Mouse (Mus musculus) CH12.LX (cell line): ENCODE results near the gene Ppfia2. TPM values are rescaled to one million over a fixed set of nuclear protein-coding genes. Genes with fewer than 3 reads are reported as not detected.

Experiments used
- DNase-seq: peaks from one replicate; pipeline ENCODE4 v3.0.0-alpha.2; 2013; ENCODE audit errors: extremely low read depth
- H3K27ac ChIP-seq: 2 replicates; pipeline ENCODE4 v1.5.1; 2012; ENCODE audit warnings: low read depth, mild to moderate bottlenecking, control low read depth, moderate library complexity; ENCODE audit not compliant: insufficient read depth
- H3K27me3 ChIP-seq: replicated peaks from 2 replicates; pipeline ENCODE3; 2012; ENCODE audit warnings: inconsistent platforms
- H3K36me3 ChIP-seq, 2 experiments: replicated peaks in 1 of 2; 2 replicates each; pipeline versions ENCODE3 to v1.6.1; 2012; ENCODE audit warnings: inconsistent platforms in 1 of 2, low read length in 1 of 2, mild to moderate bottlenecking in 1 of 2, mixed read lengths in 1 of 2, moderate library complexity in 1 of 2; ENCODE audit not compliant: control insufficient read depth in 1 of 2, insufficient read depth in 1 of 2
- H3K4me1 ChIP-seq, 2 experiments: 2 replicates each; pipeline ENCODE4 v1.6.1; 2012; ENCODE audit warnings: inconsistent platforms in 1 of 2, moderate library complexity in 1 of 2; ENCODE audit not compliant: insufficient read depth in 2 of 2, control insufficient read depth in 1 of 2
- H3K4me2 ChIP-seq: 2 replicates; pipeline ENCODE4 v1.6.1; 2012; ENCODE audit warnings: low read depth, mild to moderate bottlenecking, control low read depth; ENCODE audit not compliant: poor library complexity, insufficient read depth, severe bottlenecking
- H3K4me3 ChIP-seq, 3 experiments: fragments of 150-350 bp in 1 of 3; sonication (generic) in 1 of 3; replicated peaks in 1 of 3; 2 replicates each; pipeline versions ENCODE3 to v1.5.1; 2011 to 2012; ENCODE audit warnings: low read depth in 2 of 3, low read length in 2 of 3, mild to moderate bottlenecking in 2 of 3, moderate library complexity in 2 of 3, control low read depth in 1 of 3, improper control_type of control experiment in 1 of 3, inconsistent platforms in 1 of 3, mixed read lengths in 1 of 3; ENCODE audit not compliant: poor library complexity in 1 of 3
- H3K79me2 ChIP-seq: replicated peaks from 2 replicates; pipeline ENCODE4 v1.6.1; 2012; ENCODE audit warnings: mild to moderate bottlenecking, moderate library complexity; ENCODE audit not compliant: control insufficient read depth, poor library complexity, insufficient read depth, severe bottlenecking; ENCODE audit errors: extremely low read depth
- H3K9ac ChIP-seq: 2 replicates; pipeline ENCODE4 v1.6.1; 2012; ENCODE audit warnings: low read depth, mild to moderate bottlenecking, control low read depth, moderate library complexity; ENCODE audit not compliant: insufficient read depth
- H3K9me3 ChIP-seq: replicated peaks from 2 replicates; pipeline ENCODE3; 2012; ENCODE audit warnings: low read length, inconsistent platforms, mixed read lengths
- BHLHE40 ChIP-seq: IDR thresholded peaks from 2 replicates; pipeline ENCODE4 v1.6.1; 2011; ENCODE audit warnings: mild to moderate bottlenecking, low read depth, low read length, improper control_type of control experiment
- CHD1 ChIP-seq: IDR thresholded peaks from 2 replicates; pipeline ENCODE4 v1.6.1; 2012; ENCODE audit warnings: low read depth, low read length, improper control_type of control experiment, inconsistent platforms
- CTCF ChIP-seq, 2 experiments: IDR thresholded peaks in 1 of 2; conservative IDR thresholded peaks in 1 of 2; 2 replicates each; pipeline ENCODE4 v1.5.1; 2011 to 2012; ENCODE audit warnings: low read depth in 2 of 2, low read length in 2 of 2, improper control_type of control experiment in 1 of 2, inconsistent platforms in 1 of 2, mild to moderate bottlenecking in 1 of 2, moderate library complexity in 1 of 2
- ETS1 ChIP-seq: conservative IDR thresholded peaks from 2 replicates; pipeline ENCODE4 v1.6.1; 2012; ENCODE audit warnings: low read depth, mild to moderate bottlenecking, inconsistent platforms, low read length, improper control_type of control experiment, moderate library complexity
- HCFC1 ChIP-seq: IDR thresholded peaks from 2 replicates; pipeline ENCODE4 v1.6.1; 2012; ENCODE audit warnings: low read depth, mild to moderate bottlenecking, inconsistent platforms, low read length, improper control_type of control experiment
- IRF4 ChIP-seq: IDR thresholded peaks from 2 replicates; pipeline ENCODE4 v1.6.1; 2014; ENCODE audit warnings: low read depth, mild to moderate bottlenecking, inconsistent platforms, low read length, improper control_type of control experiment
- JUND ChIP-seq: conservative IDR thresholded peaks from 2 replicates; pipeline ENCODE4 v1.6.1; 2011; ENCODE audit warnings: low read depth, low read length, improper control_type of control experiment
- KAT2A ChIP-seq: IDR thresholded peaks from 2 replicates; pipeline ENCODE4 v1.6.1; 2012; ENCODE audit warnings: low read length, improper control_type of control experiment, inconsistent platforms; ENCODE audit not compliant: insufficient replicate concordance
- MAFK ChIP-seq: IDR thresholded peaks from 2 replicates; pipeline ENCODE4 v1.6.1; 2011; ENCODE audit warnings: low read length, improper control_type of control experiment; ENCODE audit not compliant: insufficient replicate concordance
- MAX ChIP-seq: IDR thresholded peaks from 2 replicates; pipeline ENCODE4 v1.6.1; 2011; ENCODE audit warnings: low read length, improper control_type of control experiment
- MXI1 ChIP-seq: IDR thresholded peaks from 2 replicates; pipeline ENCODE4 v1.6.1; 2011; ENCODE audit warnings: mild to moderate bottlenecking, low read depth, low read length, improper control_type of control experiment
- NELFE ChIP-seq: IDR thresholded peaks from 2 replicates; pipeline ENCODE4 v1.6.1; 2011; ENCODE audit warnings: low read depth, low read length, improper control_type of control experiment
- PAX5 ChIP-seq: IDR thresholded peaks from 2 replicates; pipeline ENCODE4 v1.6.1; 2012; ENCODE audit warnings: low read length, inconsistent platforms, mixed read lengths
- POLR2AphosphoS2 ChIP-seq: IDR thresholded peaks from 2 replicates; pipeline ENCODE4 v1.6.1; 2011; ENCODE audit warnings: low read depth, low read length, improper control_type of control experiment
- SIN3A ChIP-seq: IDR thresholded peaks from 2 replicates; pipeline ENCODE4 v1.6.1; 2012; ENCODE audit warnings: low read length, improper control_type of control experiment, inconsistent platforms
- SMC3 ChIP-seq: IDR thresholded peaks from 2 replicates; pipeline ENCODE4 v1.6.1; 2011; ENCODE audit warnings: low read depth, low read length, improper control_type of control experiment
- TBP ChIP-seq: conservative IDR thresholded peaks from 2 replicates; pipeline ENCODE4 v1.6.1; 2011; ENCODE audit warnings: low read depth, low read length, improper control_type of control experiment
- TCF12 ChIP-seq: IDR thresholded peaks from 2 replicates; pipeline ENCODE4 v1.6.1; 2014; ENCODE audit warnings: low read depth, mild to moderate bottlenecking, inconsistent platforms, low read length, improper control_type of control experiment
- UBTF ChIP-seq: IDR thresholded peaks from 2 replicates; pipeline ENCODE4 v1.6.1; 2012; ENCODE audit warnings: low read depth, mild to moderate bottlenecking, inconsistent platforms, low read length, improper control_type of control experiment, moderate library complexity
- USF1 ChIP-seq: IDR thresholded peaks from 2 replicates; pipeline ENCODE4 v1.6.1; 2014; ENCODE audit warnings: low read depth, mild to moderate bottlenecking, inconsistent platforms, low read length, improper control_type of control experiment
- USF2 ChIP-seq: conservative IDR thresholded peaks from 2 replicates; pipeline ENCODE4 v1.6.1; 2011; ENCODE audit warnings: low read depth, low read length, improper control_type of control experiment
- ZC3H11A ChIP-seq: IDR thresholded peaks from 2 replicates; pipeline ENCODE4 v1.6.1; 2012; ENCODE audit warnings: low read depth, mild to moderate bottlenecking, inconsistent platforms, low read length, improper control_type of control experiment
- ZKSCAN1 ChIP-seq: IDR thresholded peaks from 2 replicates; pipeline ENCODE4 v1.6.1; 2012; ENCODE audit warnings: low read depth, inconsistent platforms, low read length, improper control_type of control experiment, borderline replicate concordance
- dilution Hi-C: fragments of 300-500 bp; cut with MboI; formaldehyde crosslinking; loops from 2 replicates; pipeline ENCODE4 v1.14.3; 2020; ENCODE audit warnings: low sequenced_read_pairs; ENCODE audit not compliant: extremely low pct_unique_long_range_greater_than_20kb, extremely low pct_ligation_motif_present
- in situ Hi-C: fragments of 300-500 bp; cut with MboI; formaldehyde crosslinking; loops from 3 replicates; pipeline ENCODE4 v1.14.3; 2019; ENCODE audit warnings: low sequenced_read_pairs, low pct_ligation_motif_present, low pct_unique_long_range_greater_than_20kb, mixed read lengths
- polyA plus RNA-seq: library from polyadenylated mRNA; unstranded; fragments of >175 nt; gene quantifications from 2 replicates; pipeline ENCODE4 v1.2.1, GENCODE M21; 2012; ENCODE audit warnings: low read depth; ENCODE audit not compliant: insufficient read length
- total RNA-seq, 2 experiments: library from RNA; depleted of rRNA; stranded (reverse); fragments of 300-350 nt in 1 of 2; fragments of >200 nt in 1 of 2; gene quantifications; 2 replicates each; pipeline ENCODE4 v1.2.3; 2012 to 2014

Ppfia2 gene
- total and polyA plus RNA-seq, 3 experiments = not detected

- Histone ChIP-seq H3K9ac (no peak overlapping the region), H3K4me3 (no peak overlapping the region), H3K27ac (no peak overlapping the region), H3K4me1 (no peaks in the 10 kb centered on the region), H3K36me3 (no peaks in the 10 kb centered on the region), H3K9me3 (peaks cover 30% of the 10 kb centered on the region), H3K4me2 (no peak overlapping the region), H3K27me3 (no peaks in the 10 kb centered on the region), H3K79me2 (no peaks in the 10 kb centered on the region)
- DNase-seq = no peak
- no peak for TF ChIP-seq CTCF (conservative IDR thresholded peaks at IDR 0.05 in 1 of 2, IDR thresholded peaks at IDR 0.05 in 1 of 2; ENCODE audit: low read depth in 2 of 2, low read length in 2 of 2)
- TF ChIP-seq USF2 = no peak
- no peak for TF ChIP-seq TBP
- no peak for TF ChIP-seq PAX5
- TF ChIP-seq TCF12 = no peak
- no peak for TF ChIP-seq IRF4
- no peak for TF ChIP-seq SMC3
- no peak for TF ChIP-seq NELFE
- TF ChIP-seq JUND = no peak
- no peak for TF ChIP-seq HCFC1
- no peak for TF ChIP-seq CHD1
- no peak for TF ChIP-seq MAFK
- TF ChIP-seq KAT2A = no peak
- no peak for TF ChIP-seq ETS1
- TF ChIP-seq POLR2AphosphoS2 = no peak
- in situ Hi-C loops = no loop called here
- dilution Hi-C loops = no loop called here
Observed at GRCm38 (mm10) chr10:106633898-106634297, 163.8 kb downstream of the Ppfia2 start.

- Histone ChIP-seq H3K9ac (no peak overlapping the region), H3K79me2 (no peaks in the 10 kb centered on the region), H3K4me2 (no peak overlapping the region), H3K27ac (no peak overlapping the region), H3K4me1 (no peaks in the 10 kb centered on the region), H3K4me3 (no peak overlapping the region), H3K9me3 (peaks cover 26% of the 10 kb centered on the region), H3K36me3 (no peaks in the 10 kb centered on the region), H3K27me3 (no peaks in the 10 kb centered on the region)
- in situ Hi-C loops (no loop called here), dilution Hi-C loops (no loop called here)
- DNase-seq = no peak
- TF ChIP-seq ZKSCAN1 (no peak), KAT2A (no peak), POLR2AphosphoS2 (no peak), JUND (no peak), ZC3H11A (no peak), MAFK (no peak), MXI1 (no peak), SIN3A (no peak), CHD1 (no peak), MAX (no peak), USF1 (no peak), NELFE (no peak), HCFC1 (no peak), BHLHE40 (no peak), UBTF (no peak)
Observed at GRCm38 (mm10) chr10:106652276-106652675, 182.1 kb downstream of the Ppfia2 start.
